In the genomic region with DNA sequence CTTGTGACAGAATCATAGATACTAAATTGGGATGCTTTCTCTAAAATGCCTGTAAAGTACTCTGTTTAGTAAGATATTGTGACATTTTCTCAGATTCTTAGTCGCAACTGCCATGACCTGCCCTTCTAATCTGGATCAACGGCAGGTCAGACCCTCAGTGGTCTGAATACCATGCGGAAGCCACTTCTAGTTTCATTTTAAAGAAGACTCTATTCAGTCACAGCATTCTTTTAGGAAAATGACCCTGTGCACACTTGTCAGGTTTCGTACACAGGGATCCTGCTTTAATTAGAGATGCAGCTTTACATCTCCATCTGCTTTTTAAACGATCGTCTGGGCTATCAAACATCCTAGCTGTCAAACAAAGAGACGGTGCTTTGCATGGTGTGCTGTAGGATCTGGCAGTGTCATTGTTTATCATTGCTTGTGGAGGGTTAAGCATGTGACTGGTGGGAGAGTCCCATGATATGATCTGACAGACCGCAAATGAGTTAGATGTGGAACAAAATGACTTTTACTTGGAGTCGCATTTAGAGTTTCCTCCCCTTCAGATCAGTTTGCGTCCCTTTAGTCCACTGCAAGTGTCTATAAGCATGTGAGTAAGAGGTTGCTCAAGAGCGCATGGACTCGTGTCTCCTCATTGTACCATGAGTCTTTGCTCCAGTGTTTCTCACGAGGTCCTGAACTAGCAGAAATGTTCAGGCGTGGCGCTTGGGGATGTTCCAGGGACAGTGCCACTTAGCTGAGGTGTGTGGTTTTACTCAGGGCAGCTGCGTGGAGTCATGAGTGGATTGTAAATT, we compare ENCODE assay signal across 9 mouse cellular contexts. TPM values are rescaled to one million over a fixed set of nuclear protein-coding genes. Genes with fewer than 3 reads are reported as not detected.
A peak's percentile ranks its signal among the peaks of the same experiment; 100 is the strongest.
DNase-seq lines count a peak whose midpoint lies in the region; ATAC-seq and TF ChIP-seq lines count a peak whose summit lies in the region.
"Had no signal": no experiment of that assay in that cellular context is flagged by ENCODE, and none has a peak within 500 bp of the region (broad histone marks: within the 10 kb centered on the region; RNA-seq: fewer than 3 reads in every experiment).

No protein-coding gene starts in this region.

- H3K4me3 ChIP-seq in lung, embryonic 14.5 days (ENCODE audit: low read depth, low read length) = no peak overlapping the region
- peak overlapping the region; percentile 48 for H3K4me3 ChIP-seq in bone marrow macrophage, adult 2 months (ENCODE audit: insufficient read depth, low read length)
- no peak overlapping the region; the same call in 1 of the 2 replicates for H3K4me3 ChIP-seq in hindbrain, embryonic 14.5 days (replicated peaks; ENCODE audit: low read length)
- no peak overlapping the region for H3K4me3 ChIP-seq in midbrain, embryonic 15.5 days

- no peak overlapping the region for H3K27ac ChIP-seq in lung, embryonic 14.5 days (ENCODE audit: low read depth)
- H3K27ac ChIP-seq in bone marrow macrophage, adult 2 months (ENCODE audit: insufficient read depth, low read depth, low read length) = peak overlapping the region; percentile 99
- peak overlapping the region; percentile 26; the same call in 1 of the 2 replicates for H3K27ac ChIP-seq in hindbrain, embryonic 14.5 days
- H3K27ac ChIP-seq in midbrain, embryonic 15.5 days = 0 out of 2 replicates have a peak overlapping the region, but pooled peaks have one; percentile 49
- H3K27ac ChIP-seq: kidney, postnatal 0 days had no signal

- H3K36me3 ChIP-seq in lung, embryonic 14.5 days (ENCODE audit: insufficient read depth) = peaks cover 19% of the 10 kb centered on the region
- peaks cover 26% of the 10 kb centered on the region for H3K36me3 ChIP-seq in hindbrain, embryonic 14.5 days (replicated peaks; ENCODE audit: control insufficient read depth, insufficient read depth)
- H3K36me3 ChIP-seq in midbrain, embryonic 15.5 days (replicated peaks) = peaks cover 10% of the 10 kb centered on the region; the same call in 1 of the 2 replicates

- H3K27me3 ChIP-seq in lung, embryonic 14.5 days (ENCODE audit: insufficient read depth, low read length) = no peaks in the 10 kb centered on the region
- no peaks in the 10 kb centered on the region for H3K27me3 ChIP-seq in hindbrain, embryonic 14.5 days (ENCODE audit: control insufficient read depth, insufficient read depth, low read length)
- no peaks in the 10 kb centered on the region for H3K27me3 ChIP-seq in midbrain, embryonic 15.5 days (replicated peaks)

- H3K9me3 ChIP-seq in lung, embryonic 14.5 days (ENCODE audit: low read depth, low read length) = no peaks in the 10 kb centered on the region
- H3K9me3 ChIP-seq in hindbrain, embryonic 14.5 days (ENCODE audit: control insufficient read depth, low read length) = no peaks in the 10 kb centered on the region
- H3K9me3 ChIP-seq in midbrain, embryonic 15.5 days = no peaks in the 10 kb centered on the region

- 61% methylated on average over 16 of the region's 16 CpGs for WGBS in lung, embryonic 14.5 days
- WGBS in hindbrain, embryonic 14.5 days = 70% methylated on average over 16 of the region's 16 CpGs
- WGBS in midbrain, embryonic 15.5 days = 64% methylated on average over 16 of the region's 16 CpGs

- no peak overlapping the region for H3K9ac ChIP-seq in lung, embryonic 14.5 days
- 0 out of 2 replicates have a peak overlapping the region, but pooled peaks have one; percentile 36 for H3K9ac ChIP-seq in hindbrain, embryonic 14.5 days
- H3K9ac ChIP-seq in midbrain, embryonic 15.5 days = peak overlapping the region; percentile 21; the same call in 1 of the 2 replicates

- DNase-seq in lung, embryonic 14.5 days = no peak
- DNase-seq in lung, postnatal 10 days = no peak
- no peak for DNase-seq in hindbrain, embryonic 14.5 days (ENCODE audit: low spot score)
- DNase-seq in kidney, adult 11 months = no peak
- DNase-seq in right cerebral cortex, postnatal 14 days = no peak
- no peak for DNase-seq in gastrocnemius, adult 8-10 months (ENCODE audit: low spot score in 2 of 2)

- TF ChIP-seq CTCF in lung, embryonic 14.5 days (IDR thresholded peaks at IDR 0.05; ENCODE audit: low read depth) = no peak
- TF ChIP-seq CTCF in bone marrow macrophage, adult 2 months (IDR thresholded peaks at IDR 0.05; ENCODE audit: low read depth, low read length) = no peak

- TF ChIP-seq POLR2A in bone marrow macrophage, adult 2 months (IDR thresholded peaks at IDR 0.05; ENCODE audit: borderline replicate concordance, low read depth, low read length) = no peak

- H3K4me1 ChIP-seq in lung, embryonic 14.5 days (ENCODE audit: insufficient read depth) = peaks cover 15% of the 10 kb centered on the region
- H3K4me1 ChIP-seq in bone marrow macrophage, adult 2 months (ENCODE audit: control insufficient read depth, insufficient read depth, low read length) = peaks cover 22% of the 10 kb centered on the region
- peaks cover 35% of the 10 kb centered on the region for H3K4me1 ChIP-seq in hindbrain, embryonic 14.5 days (replicated peaks; ENCODE audit: control insufficient read depth, insufficient read depth, low read length)
- peaks cover 39% of the 10 kb centered on the region for H3K4me1 ChIP-seq in midbrain, embryonic 15.5 days

- no peak for ATAC-seq in lung, embryonic 14.5 days (ENCODE audit: insufficient read depth)
- no peak for ATAC-seq in hindbrain, embryonic 14.5 days (ENCODE audit: low FRiP score)
- no peak for ATAC-seq in midbrain, embryonic 15.5 days (replicated peaks)

- peak overlapping the region; percentile 3; the same call in 1 of the 2 replicates for H3K4me2 ChIP-seq in lung, embryonic 14.5 days
- peak overlapping the region; percentile 17; the same call in 1 of the 2 replicates for H3K4me2 ChIP-seq in hindbrain, embryonic 14.5 days (replicated peaks)
- no peak overlapping the region; the same call in 1 of the 2 replicates for H3K4me2 ChIP-seq in midbrain, embryonic 15.5 days

RNA-seq across cellular contexts. Expression of gene Cipc, which starts 3.5 kb away (rescaled TPM):
- 22.4 and 24.3 TPM in 2 replicates for polyA plus RNA-seq in lung, embryonic 14.5 days (2014; fragmentation: Nextera tagmentation; extraction: Ambion mirVana)
- polyA plus RNA-seq in bone marrow macrophage, adult 2 months (2012; ENCODE audit: insufficient read depth, insufficient read length, missing spikeins) = 21.3 and 23.0 TPM in 2 replicates
- polyA plus RNA-seq in hindbrain, embryonic 14.5 days (2014; fragmentation: Nextera tagmentation; extraction: Ambion mirVana) = 46.8 and 52.1 TPM in 2 replicates
- polyA plus RNA-seq in midbrain, embryonic 15.5 days (2015; fragmentation: Nextera tagmentation; extraction: Ambion mirVana) = 55.0 and 56.0 TPM in 2 replicates
- total RNA-seq in gastrocnemius, adult 8-10 months (2022) = 10 to 100 TPM; 34.5 to 38.7 (median 37.1) TPM

RNA-seq across cellular contexts. Expression of gene Zdhhc22, which starts 39.9 kb away (rescaled TPM):
- polyA plus RNA-seq in lung, embryonic 14.5 days (2014; fragmentation: Nextera tagmentation; extraction: Ambion mirVana) = 0.05 TPM in 1 of 2 replicates, not detected in the other
- polyA plus RNA-seq in bone marrow macrophage, adult 2 months (2012; ENCODE audit: insufficient read depth, insufficient read length, missing spikeins) = not detected in 2 replicates
- polyA plus RNA-seq in hindbrain, embryonic 14.5 days (2014; fragmentation: Nextera tagmentation; extraction: Ambion mirVana) = 14.9 and 15.6 TPM in 2 replicates
- polyA plus RNA-seq in midbrain, embryonic 15.5 days (2015; fragmentation: Nextera tagmentation; extraction: Ambion mirVana) = 17.8 and 21.8 TPM in 2 replicates
- not detected for total RNA-seq in gastrocnemius, adult 8-10 months (2022)

Comparison
In these comparisons a context has a peak if more than half of its experiments do, and no peak if none do; other contexts are left out.
1. RNA of gene Zdhhc22, which starts 39.9 kb away (polyA plus RNA-seq): 17.8 to 21.8 TPM in midbrain, embryonic 15.5 days and 14.9 to 15.6 TPM in hindbrain, embryonic 14.5 days; not detected in bone marrow macrophage, adult 2 months and 0.05 TPM in lung, embryonic 14.5 days; every median in the first group is over 10 times any median in the second.